Mouse (Mus musculus) lung, adult 18-20 months (tissue): ENCODE measurements at regions not wholly inside any gene's neighbourhood (a gene's known extent, or its start where the extent isn't known, plus 50 kb on each side); places are given as distances from the start of the nearest gene placed in this dataset.

Experiments used
- DNase-seq, 2 experiments: peaks; one replicate each; pipeline ENCODE4 v3.0.0; 2022; ENCODE audit warnings: mixed read lengths in 2 of 2

DNA sequence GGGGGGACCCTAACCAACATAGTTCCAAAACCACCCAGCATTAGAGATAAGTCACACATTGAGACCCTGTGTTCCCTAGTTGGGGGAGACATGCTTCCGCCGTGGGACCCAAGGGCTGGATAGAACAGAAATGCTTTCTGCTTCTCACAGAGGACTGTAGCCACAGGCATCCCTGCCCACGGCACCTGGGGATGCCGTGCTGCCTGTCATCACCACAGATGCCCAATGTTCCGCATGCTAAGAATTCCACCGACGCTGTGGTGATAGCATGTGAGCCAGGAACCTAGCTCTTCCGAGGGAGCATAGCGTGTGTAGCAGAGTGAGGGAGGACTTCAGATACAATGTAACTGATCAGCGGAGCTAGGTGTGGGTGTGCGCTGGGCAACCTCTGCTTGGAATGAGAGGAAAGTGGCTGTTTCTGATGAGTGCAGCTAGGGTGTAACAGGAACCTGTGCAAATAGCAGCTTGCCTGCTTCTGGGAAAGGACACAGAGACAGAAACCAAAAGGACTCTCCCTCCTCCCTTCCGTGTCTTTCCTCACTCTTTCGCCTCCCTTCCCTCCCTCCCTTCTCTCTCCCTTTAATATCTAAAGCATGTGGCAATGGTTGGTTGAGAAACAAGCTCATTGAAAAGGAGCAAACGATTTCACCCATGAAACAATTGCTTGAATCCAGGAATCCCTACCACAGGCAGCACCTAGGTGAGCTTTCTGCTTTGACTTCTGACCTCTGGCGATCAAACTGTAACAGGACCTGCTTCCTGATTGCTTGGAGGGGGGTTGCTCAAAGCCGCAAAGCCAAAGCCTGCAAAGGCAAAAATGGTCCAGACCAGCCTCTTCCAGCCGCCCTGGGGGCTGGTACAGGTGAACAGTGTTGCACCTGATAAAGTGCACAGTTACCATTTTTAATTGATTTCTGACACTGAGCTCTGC lies 102.3 kb downstream of the Gm26897 start:
- peak in 1 of 2 experiments; percentile 7 for DNase-seq

DNA sequence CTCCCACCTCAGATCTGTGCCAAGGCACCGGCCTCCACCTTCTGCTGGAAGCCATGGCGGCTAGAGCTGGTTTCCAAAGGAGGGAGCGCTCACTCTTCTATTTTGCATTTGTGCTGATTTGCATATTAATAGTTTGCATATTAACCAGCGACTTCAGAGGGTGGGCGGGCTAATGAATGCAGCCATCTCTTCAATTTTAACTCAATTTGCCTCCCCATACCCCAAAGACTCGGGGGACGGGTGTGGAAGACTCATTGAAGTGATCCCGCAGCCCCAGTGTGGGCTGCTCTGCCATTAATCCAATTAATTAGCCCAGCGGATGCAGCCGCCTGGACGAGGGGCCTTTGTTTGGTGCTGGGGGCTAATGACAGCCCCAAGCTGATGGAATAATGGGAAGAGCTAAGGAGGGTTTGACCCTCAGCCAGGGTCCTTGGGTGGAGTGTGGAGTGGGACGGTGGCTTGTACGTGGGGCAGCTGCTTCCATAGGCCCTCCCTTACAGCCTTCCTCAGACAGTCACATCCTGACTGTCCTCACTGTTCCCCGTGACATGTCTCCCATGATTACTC lies 103.0 kb downstream of the Gm26897 start:
- no peak for DNase-seq

DNA sequence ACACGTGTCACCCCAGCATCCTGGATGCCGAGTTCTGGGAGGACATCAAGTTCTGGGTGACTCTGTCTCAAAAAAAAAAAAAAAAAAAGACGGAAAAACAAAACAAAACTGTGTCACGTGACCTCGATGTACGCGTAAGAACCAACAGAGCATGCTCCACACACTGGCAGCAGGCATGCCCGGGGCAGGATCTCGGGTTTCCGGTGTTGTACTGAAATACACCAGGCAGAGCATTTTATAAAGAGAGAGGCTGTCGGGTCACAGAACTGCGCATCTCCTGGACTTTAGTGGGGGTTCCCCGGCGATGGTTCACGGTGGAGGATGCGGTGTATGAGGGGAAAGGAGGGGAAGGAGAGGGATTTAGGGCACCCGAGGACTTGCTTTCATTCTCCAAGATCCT lies 108.7 kb downstream of the Gm26897 start:
- no peak for DNase-seq

- no peak for DNase-seq
Observed at GRCm38 (mm10) chr5:111843622-111844239, 110.0 kb downstream of the Gm26897 start.

DNA sequence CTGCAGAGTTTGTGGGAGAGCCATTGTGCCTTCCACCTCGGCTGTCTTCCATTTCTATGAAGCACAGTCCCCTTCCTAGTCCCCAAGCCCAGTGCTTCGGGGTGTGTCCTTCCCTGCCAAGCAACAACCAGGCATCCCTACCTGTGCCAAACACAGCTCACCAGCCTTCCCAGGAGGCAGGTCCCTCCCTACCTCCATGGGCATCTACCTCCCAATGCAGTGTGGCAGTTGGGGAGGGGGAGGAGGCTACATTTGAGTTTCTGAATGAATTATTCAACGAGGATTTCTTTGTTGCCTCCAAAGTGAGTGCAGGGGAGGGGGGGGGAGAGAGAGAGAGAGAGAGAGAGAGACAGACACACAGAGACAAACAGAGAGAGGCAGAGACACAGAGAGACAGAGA lies 110.8 kb downstream of the Gm26897 start:
- DNase-seq: no peak

DNA sequence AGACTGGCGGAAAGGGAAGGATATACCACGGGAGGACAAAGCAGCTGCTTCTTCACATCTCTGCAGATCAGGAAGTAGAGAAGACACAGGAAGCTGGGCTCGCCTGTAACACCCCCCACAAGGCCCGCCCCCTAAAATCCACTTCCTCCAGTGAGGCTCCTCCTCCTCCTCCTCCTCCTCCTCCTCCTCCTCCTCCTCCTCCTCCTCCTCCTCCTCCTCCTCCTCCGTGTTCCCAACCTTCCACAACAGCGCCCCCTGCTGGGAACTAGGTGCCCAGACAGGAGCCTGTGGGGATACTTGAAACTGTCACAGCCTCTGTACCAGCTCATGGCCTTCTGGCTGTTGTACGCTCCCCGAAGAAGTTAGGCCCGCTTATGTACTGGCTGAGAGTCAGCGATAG lies 115.2 kb downstream of the Gm26897 start:
- no peak for DNase-seq

DNA sequence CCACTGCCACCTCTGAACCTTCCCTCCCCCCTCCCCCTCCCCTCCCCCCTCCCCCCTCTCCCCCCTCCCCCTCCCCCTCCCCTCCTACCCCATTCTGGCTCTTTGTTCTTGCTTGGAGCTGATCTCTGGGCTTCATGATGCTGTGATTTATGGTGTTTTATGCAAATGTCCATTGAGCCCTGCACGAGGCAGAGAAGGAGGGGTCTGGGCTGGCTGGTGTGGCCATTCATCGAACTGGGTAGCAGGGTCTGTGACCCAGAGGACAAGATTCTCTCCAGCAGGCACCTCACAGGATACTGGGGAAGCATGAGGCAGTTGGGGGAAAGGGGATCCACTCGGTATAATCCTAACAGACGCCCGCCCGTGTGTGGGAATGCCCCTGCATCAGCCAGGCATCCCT lies 119.0 kb downstream of the Gm26897 start:
- no peak for DNase-seq

DNA sequence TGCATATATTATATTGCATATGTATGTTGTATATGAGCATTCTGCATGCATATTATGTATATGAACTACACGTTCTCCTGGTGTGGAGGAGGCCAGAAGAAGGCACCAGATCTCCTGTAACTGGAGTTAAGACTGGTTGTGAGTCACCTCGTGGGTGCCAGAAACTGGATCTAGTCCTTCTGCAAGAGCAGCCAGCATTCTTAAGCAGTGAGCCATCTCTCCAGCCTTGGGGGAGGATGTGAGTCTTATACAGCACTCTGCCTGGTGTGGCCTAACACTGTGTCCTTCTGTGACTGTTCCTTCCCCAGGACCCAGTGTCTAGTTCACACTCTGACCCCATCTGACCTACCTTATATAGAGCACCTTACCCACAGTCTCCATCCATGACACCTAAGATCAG lies 121.6 kb downstream of the Gm26897 start:
- no peak for DNase-seq

GRCm38 (mm10) chr5:111857200-111857599 lies 123.5 kb downstream of the Gm26897 start:
- DNase-seq: no peak

GRCm38 (mm10) chr5:111860436-111860835 lies 126.7 kb downstream of the Gm26897 start:
- no peak for DNase-seq

GRCm38 (mm10) chr5:111862331-111862730 lies 128.6 kb downstream of the Gm26897 start:
- DNase-seq: no peak

- DNase-seq: no peak
Observed at GRCm38 (mm10) chr5:111863922-111864321, 130.2 kb downstream of the Gm26897 start.

DNA sequence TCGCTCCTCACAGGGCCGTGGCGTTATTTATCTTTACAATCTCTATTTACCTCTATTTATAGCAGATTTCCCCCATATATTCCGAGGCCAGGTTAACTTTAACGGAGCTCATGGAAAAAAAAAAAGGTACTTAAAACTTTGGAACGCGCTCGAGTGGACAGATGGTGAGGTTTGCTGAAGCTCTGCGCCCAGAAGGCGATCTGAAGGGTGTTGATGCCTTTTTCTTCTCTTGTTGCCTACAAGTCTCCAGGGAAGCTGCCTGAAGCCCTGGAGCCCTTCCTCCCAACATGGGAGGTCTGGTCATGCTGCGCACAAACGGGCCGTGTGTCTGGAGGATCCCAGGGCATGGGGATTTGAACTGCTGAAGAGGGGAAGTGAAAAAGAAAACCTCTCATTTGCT lies 130.9 kb downstream of the Gm26897 start:
- DNase-seq: no peak

DNA sequence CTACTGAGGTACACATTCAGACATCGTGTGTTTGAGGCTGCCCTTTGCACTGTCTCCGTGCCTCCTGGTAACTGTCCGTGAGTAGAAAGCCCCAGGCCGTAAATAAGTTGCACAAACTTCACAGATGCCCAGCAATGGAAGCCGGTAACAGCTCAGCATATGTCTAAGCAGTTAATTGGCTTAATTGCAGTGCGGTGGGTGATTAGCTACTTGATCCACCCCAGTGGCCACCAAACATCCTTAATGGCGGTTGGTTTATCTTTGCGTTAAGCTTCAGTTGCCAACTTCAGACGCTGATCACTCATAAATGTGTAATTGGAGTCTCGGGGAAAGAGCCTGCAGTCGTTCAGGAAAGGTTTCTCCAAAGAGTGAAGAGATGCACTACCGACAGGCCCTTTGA lies 135.3 kb downstream of the Gm26897 start:
- DNase-seq: no peak

- peak; percentile 14 for DNase-seq
Observed at GRCm38 (mm10) chr5:111877165-111877793, 143.6 kb downstream of the Gm26897 start.

DNA sequence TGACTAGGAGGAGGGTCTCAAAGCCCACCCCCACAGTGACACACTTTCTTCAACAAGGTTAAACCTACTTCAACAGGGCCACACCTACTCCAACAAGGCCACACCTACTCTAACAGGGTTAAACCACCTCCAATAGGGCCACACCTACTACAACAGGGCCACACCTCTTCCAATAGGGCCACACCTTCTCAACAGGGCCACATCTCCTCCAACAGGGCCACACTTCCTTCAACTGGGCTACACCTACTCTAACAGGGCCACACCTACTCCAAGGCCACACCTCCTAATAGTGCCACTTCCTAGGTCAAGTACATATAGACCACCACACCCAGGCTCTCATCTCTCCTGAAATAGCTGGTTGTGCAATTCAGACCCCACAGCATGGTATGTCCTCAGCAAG lies 145.3 kb downstream of the Gm26897 start:
- DNase-seq: no peak

DNA sequence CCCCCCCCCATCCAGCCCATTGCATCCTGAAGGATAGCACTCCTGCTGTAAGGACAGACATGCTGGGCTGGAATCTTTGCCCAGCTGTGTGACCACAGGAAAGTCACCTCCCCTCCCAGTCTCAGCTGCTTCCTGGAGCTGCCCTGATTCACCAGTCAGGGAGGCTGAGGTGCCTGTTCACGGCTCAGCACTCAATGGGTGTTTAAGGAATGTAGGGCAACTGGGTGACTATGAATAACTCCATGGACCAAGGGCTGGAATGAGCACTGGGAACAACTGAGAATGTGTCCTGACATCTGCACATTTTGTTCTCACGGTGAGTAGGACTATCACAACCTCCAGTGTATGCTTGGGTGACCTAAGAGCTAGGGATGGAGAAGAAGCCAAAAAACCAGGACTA lies 146.5 kb downstream of the Gm26897 start:
- DNase-seq: no peak

DNA sequence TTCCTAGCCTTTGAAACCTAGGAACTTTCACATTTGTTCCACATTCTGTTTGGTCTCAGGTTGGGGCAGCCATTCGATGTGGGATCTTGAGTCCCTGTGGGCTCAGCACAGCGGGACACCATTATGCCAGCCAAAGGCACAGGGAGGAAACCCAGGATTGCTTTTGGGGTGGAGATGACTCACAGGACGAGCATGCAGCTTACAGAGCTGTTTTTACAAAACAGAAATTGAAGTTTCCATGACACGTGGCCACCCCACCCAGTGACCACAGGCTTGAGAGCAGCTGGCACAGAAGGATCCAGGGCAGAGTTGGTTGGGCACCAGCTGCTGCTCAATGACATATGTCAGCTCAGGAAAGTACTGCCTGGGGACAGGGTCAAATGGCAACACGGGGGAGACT lies 147.8 kb downstream of the Gm26897 start:
- DNase-seq: peak; percentile 57 to 63

DNA sequence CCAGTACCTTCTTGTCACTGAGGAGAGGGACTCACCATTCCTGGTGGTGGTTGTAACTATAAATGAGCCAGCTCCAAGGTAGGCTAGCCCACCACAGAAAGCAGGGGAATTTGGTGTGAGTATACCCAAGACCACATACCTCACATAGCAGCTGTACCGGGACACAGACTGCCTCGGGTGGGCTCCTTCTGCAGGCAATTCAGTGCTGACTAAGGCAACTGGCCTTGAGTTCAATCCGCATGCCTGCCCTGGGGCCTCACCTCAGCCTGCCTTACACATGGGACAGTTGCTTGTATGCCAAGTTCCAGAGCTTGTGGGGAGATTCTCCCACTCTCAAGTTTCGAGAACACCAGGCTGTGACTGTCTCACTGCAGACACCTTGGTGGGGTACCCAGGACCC lies 153.6 kb downstream of the Gm26897 start:
- DNase-seq: no peak

GRCm38 (mm10) chr5:111890800-111891199 lies 157.1 kb downstream of the Gm26897 start:
- peak; percentile 73 to 78 for DNase-seq

- peak; percentile 22 to 42 for DNase-seq
Observed at GRCm38 (mm10) chr5:111891261-111891693, 157.6 kb downstream of the Gm26897 start.

- DNase-seq: no peak
Observed at GRCm38 (mm10) chr5:111892956-111893355, 159.2 kb downstream of the Gm26897 start.

GRCm38 (mm10) chr5:111893905-111894311 lies 160.2 kb downstream of the Gm26897 start:
- peak; percentile 63 to 67 for DNase-seq
